Mouse (Mus musculus): ENCODE data around the gene Otop3.

GRCm38 (mm10) chr11:115337826-115338225, 3.3 kb downstream of the Otop3 start:
- no peak for TF ChIP-seq GATA1 (IDR thresholded peaks at IDR 0.05; ENCODE audit: low read length)
- TF ChIP-seq TAL1 (IDR thresholded peaks at IDR 0.05; ENCODE audit: low read length) = no peak
